Mouse (Mus musculus): Measurements from ENCODE around the gene Gspt1.

Gspt1 gene

GRCm38 (mm10) chr16:11202571-11203554, 51.3 kb downstream of the Gspt1 start, which contains the start of gene Rsl1d1:
TSS of gene Rsl1d1 (minus strand) at chr16:11203331.
- peak; percentile 87 for DNase-seq

GRCm38 (mm10) chr16:11201740-11202394, 52.3 kb downstream of the Gspt1 start:
- DNase-seq, result no peak

GRCm38 (mm10) chr16:11200247-11200646, 53.9 kb downstream of the Gspt1 start:
- no peak for DNase-seq

GRCm38 (mm10) chr16:11198467-11198866, 55.7 kb downstream of the Gspt1 start:
- DNase-seq, result no peak

- DNase-seq, result no peak
These were observed 57.1 kb downstream of the Gspt1 start for GRCm38 (mm10) chr16:11197052-11197451.

- DNase-seq, result no peak
These were observed 60.9 kb downstream of the Gspt1 start for GRCm38 (mm10) chr16:11193231-11193630.

GRCm38 (mm10) chr16:11190150-11190549, 64.0 kb downstream of the Gspt1 start:
- DNase-seq, result peak; percentile 58

GRCm38 (mm10) chr16:11177404-11177803, 76.7 kb downstream of the Gspt1 start:
- DNase-seq, result no peak

GRCm38 (mm10) chr16:11176884-11177244, 77.3 kb downstream of the Gspt1 start:
- DNase-seq, result no peak

GRCm38 (mm10) chr16:11176208-11176883, 77.8 kb downstream of the Gspt1 start, which contains the start of gene Zc3h7a:
TSS of gene Zc3h7a (minus strand) at chr16:11176393.
- DNase-seq, result peak; percentile 91

- no peak for DNase-seq
These were observed 78.5 kb downstream of the Gspt1 start for GRCm38 (mm10) chr16:11175489-11176207.

GRCm38 (mm10) chr16:11175100-11175488, 79.0 kb downstream of the Gspt1 start:
- no peak for DNase-seq

- DNase-seq, result peak; percentile 29
These were observed 79.4 kb downstream of the Gspt1 start for GRCm38 (mm10) chr16:11174671-11175081.

GRCm38 (mm10) chr16:11171679-11172078, 82.4 kb downstream of the Gspt1 start:
- DNase-seq, result no peak

Data from right cerebral cortex, postnatal 25 days (tissue).